Mouse (Mus musculus): ENCODE measurements around the gene Wwtr1. TPM values are rescaled to one million over a fixed set of nuclear protein-coding genes. Genes with fewer than 3 reads are reported as not detected.

The Wwtr1 gene
- 24.3 and 26.3 TPM in 2 replicates for polyA plus RNA-seq (2014; fragmentation: Nextera tagmentation; extraction: Ambion mirVana)

DNA sequence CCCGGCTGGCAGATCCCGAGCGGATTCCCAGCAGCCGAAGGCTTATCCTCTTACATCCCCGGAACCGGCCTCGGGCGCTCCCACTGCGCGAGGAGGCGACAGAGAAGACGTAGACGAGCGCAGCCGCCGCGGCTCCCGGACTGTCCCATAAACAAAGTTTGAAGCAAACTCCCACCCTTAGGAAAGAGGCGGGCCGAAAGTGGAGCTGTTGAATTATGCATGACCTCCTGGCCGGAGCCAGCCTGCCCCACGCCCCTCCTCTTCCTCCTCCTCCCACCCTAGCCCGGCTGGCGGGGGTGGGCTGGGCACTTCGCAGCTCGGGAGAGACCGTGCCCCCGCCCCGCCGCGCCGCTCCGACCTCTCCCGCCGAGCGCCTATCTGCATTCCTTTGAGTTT lies at the start of gene Wwtr1:
TSS of gene Wwtr1 (minus strand) at position 251 of the 396 bp plus-strand sequence.
- Histone ChIP-seq H3K9me3 (ENCODE audit: control insufficient read depth, low read depth, low read length) (no peaks in the 10 kb centered on the region), H3K27ac (ENCODE audit: low read length) (peak within 1 kb of the TSS; percentile 97), H3K9ac (replicated peaks; ENCODE audit: low read depth, low read length) (peak within 1 kb of the TSS; percentile 73), H3K4me1 (ENCODE audit: control insufficient read depth, insufficient read depth, low read length) (peaks cover 12% of the 10 kb centered on the region), H3K4me3 (ENCODE audit: low read depth, low read length) (peak within 1 kb of the TSS; percentile 85), H3K36me3 (ENCODE audit: control insufficient read depth, insufficient read depth, low read length) (no peaks in the 10 kb centered on the region), H3K4me2 (replicated peaks; ENCODE audit: low read depth, low read length) (peak within 1 kb of the TSS; percentile 76), H3K27me3 (ENCODE audit: control insufficient read depth, insufficient read depth, low read length) (no peaks in the 10 kb centered on the region)
- under 1% methylated on average over 36 of the region's 36 CpGs for WGBS
- peak; percentile 95 for ATAC-seq (ENCODE audit: insufficient number of reproducible peaks, insufficient read depth, low FRiP score, low read depth)

DNA sequence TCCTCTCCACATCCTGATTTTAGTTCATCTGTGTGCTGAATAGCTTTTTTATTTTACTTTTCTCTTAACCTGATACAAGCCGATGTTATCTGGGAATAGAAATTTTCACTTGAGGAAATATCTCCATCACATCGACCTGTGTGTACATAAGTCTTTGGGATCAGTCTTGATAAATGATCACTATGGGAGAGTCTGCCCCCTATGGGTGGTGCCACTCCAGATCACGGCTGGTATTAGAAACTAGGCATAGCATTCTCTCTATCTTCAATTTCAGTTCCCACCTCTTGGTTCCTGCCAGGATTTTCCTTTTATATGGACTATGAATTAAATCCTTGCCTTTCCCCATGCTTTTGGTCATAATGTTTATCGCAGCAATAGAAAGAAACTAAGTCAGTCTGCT lies 44.0 kb upstream of the Wwtr1 start:
- no peak for ATAC-seq (ENCODE audit: insufficient number of reproducible peaks, insufficient read depth, low FRiP score, low read depth)
- no peaks in the 10 kb centered on the region for H3K27me3 ChIP-seq (ENCODE audit: control insufficient read depth, insufficient read depth, low read length)
- no peak overlapping the region for H3K9ac ChIP-seq (replicated peaks; ENCODE audit: low read depth, low read length)
- H3K4me1 ChIP-seq (ENCODE audit: control insufficient read depth, insufficient read depth, low read length): no peaks in the 10 kb centered on the region
- no peak overlapping the region for H3K27ac ChIP-seq (ENCODE audit: low read length)
- no peaks in the 10 kb centered on the region for H3K36me3 ChIP-seq (ENCODE audit: control insufficient read depth, insufficient read depth, low read length)
- no peaks in the 10 kb centered on the region for H3K9me3 ChIP-seq (ENCODE audit: control insufficient read depth, low read depth, low read length)
- H3K4me2 ChIP-seq (replicated peaks; ENCODE audit: low read depth, low read length): no peak overlapping the region
- no peak overlapping the region for H3K4me3 ChIP-seq (ENCODE audit: low read depth, low read length)
- 69% methylated on average over 4 of the region's 4 CpGs for WGBS

DNA sequence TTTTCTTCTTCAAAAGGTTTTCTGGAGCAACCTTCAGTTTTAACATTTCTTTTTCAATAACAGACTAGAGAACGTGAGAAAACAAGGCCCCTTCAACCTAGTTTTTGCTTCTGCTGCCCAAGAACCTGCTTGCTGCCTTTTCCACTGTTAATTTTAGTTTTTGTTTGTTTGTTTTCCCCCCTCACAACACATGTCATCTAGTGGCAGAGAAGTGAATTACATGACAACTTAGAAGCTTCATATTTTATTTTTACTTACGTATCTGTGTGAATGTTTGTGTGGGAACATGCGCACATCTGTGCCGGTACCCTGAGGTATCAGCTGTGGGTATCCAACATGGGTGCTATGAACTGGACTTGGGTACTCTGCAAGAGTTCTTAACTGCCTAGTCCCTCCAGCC lies 39.9 kb upstream of the Wwtr1 start:
- no peaks in the 10 kb centered on the region for H3K36me3 ChIP-seq (ENCODE audit: control insufficient read depth, insufficient read depth, low read length)
- H3K9me3 ChIP-seq (ENCODE audit: control insufficient read depth, low read depth, low read length): no peaks in the 10 kb centered on the region
- H3K9ac ChIP-seq (replicated peaks; ENCODE audit: low read depth, low read length): no peak overlapping the region

DNA sequence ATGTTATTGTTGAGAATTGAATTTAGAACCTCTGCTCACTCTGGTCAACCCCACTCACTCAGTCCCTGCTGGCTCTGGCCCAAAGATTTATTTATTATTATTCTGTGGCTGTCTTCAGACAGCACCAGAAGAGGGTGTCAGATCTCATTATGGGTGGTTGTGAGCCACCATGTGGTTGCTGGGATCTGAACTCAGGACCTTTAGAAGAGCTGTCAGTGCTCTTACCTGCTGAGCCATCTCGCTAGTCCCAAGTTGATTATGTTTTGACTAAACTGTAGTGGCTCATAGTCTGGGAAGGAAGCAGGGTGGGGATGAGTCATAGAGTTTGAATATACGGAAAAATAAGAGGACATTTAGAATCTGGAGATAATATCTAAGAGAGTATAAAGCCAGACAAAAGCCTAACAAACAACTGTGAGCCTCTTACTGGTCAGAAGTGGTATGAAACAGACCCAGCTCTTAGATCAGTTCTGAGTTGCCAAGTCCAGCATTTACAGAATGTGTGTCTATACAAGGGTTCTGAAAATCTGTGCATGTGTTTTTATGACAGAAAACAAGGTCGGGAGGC lies 36.8 kb upstream of the Wwtr1 start:
- Histone ChIP-seq H3K36me3 (ENCODE audit: control insufficient read depth, insufficient read depth, low read length) (no peaks in the 10 kb centered on the region), H3K4me3 (ENCODE audit: low read depth, low read length) (no peak overlapping the region), H3K4me1 (ENCODE audit: control insufficient read depth, insufficient read depth, low read length) (no peaks in the 10 kb centered on the region), H3K4me2 (replicated peaks; ENCODE audit: low read depth, low read length) (no peak overlapping the region), H3K27me3 (ENCODE audit: control insufficient read depth, insufficient read depth, low read length) (no peaks in the 10 kb centered on the region), H3K27ac (ENCODE audit: low read length) (no peak overlapping the region), H3K9me3 (ENCODE audit: control insufficient read depth, low read depth, low read length) (no peaks in the 10 kb centered on the region), H3K9ac (replicated peaks; ENCODE audit: low read depth, low read length) (no peak overlapping the region)
- 78% methylated on average over 3 of the region's 3 CpGs for WGBS
- ATAC-seq (ENCODE audit: insufficient number of reproducible peaks, insufficient read depth, low FRiP score, low read depth): no peak

More for the DNA sequence above, 39.9 kb upstream of the Wwtr1 start:
- H3K27ac ChIP-seq (ENCODE audit: low read length): no peak overlapping the region
- WGBS: 93% methylated on average over 4 of the region's 4 CpGs
- H3K4me3 ChIP-seq (ENCODE audit: low read depth, low read length): no peak overlapping the region
- no peak for ATAC-seq (ENCODE audit: insufficient number of reproducible peaks, insufficient read depth, low FRiP score, low read depth)
- no peak overlapping the region for H3K4me2 ChIP-seq (replicated peaks; ENCODE audit: low read depth, low read length)
- no peaks in the 10 kb centered on the region for H3K4me1 ChIP-seq (ENCODE audit: control insufficient read depth, insufficient read depth, low read length)
- no peaks in the 10 kb centered on the region for H3K27me3 ChIP-seq (ENCODE audit: control insufficient read depth, insufficient read depth, low read length)

DNA sequence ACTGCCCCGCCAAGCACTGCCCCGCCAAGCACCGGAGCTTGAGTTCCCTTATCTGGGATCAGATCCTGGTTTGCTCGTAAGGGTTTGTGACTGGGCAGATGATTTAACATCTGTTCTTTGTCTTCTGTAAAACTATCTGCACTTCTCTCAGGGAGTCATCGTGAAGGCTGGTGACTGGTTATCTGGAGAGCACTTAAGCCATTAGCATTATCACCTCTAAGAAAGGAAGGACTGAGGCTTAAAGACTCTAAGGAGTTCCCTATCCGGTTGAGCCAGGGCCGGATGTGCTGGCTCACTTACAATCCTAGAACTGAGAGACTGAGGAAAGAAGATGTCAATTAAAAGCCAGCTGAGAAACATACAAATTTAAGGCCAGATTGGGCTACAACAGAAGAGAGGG lies 36.1 kb upstream of the Wwtr1 start:
- H3K4me3 ChIP-seq (ENCODE audit: low read depth, low read length): no peak overlapping the region
- H3K27ac ChIP-seq (ENCODE audit: low read length): no peak overlapping the region
- H3K4me1 ChIP-seq (ENCODE audit: control insufficient read depth, insufficient read depth, low read length): no peaks in the 10 kb centered on the region
- no peaks in the 10 kb centered on the region for H3K27me3 ChIP-seq (ENCODE audit: control insufficient read depth, insufficient read depth, low read length)
- no peak overlapping the region for H3K9ac ChIP-seq (replicated peaks; ENCODE audit: low read depth, low read length)
- H3K36me3 ChIP-seq (ENCODE audit: control insufficient read depth, insufficient read depth, low read length): no peaks in the 10 kb centered on the region
- WGBS: 46% methylated on average over 7 of the region's 7 CpGs
- no peaks in the 10 kb centered on the region for H3K9me3 ChIP-seq (ENCODE audit: control insufficient read depth, low read depth, low read length)
- ATAC-seq (ENCODE audit: insufficient number of reproducible peaks, insufficient read depth, low FRiP score, low read depth): no peak
- H3K4me2 ChIP-seq (replicated peaks; ENCODE audit: low read depth, low read length): no peak overlapping the region

DNA sequence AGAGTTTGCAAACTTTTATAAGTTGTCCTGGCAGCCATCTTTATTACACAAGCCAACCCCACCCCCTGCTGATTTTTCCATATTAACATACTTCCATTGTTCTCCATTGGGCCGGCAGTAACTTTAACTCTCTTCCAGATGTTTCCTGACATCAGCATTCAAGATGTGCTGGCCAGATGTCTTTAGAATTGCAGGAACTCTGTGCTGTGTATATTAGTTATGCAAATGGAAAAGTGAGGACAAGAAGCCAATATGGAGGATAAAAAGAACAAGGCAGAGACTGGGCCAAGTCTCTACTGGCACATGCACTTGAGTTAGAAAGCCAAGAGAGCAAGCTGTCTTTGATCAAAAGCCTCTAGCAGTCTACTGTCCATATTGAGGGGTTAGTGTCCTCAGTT lies 28.9 kb upstream of the Wwtr1 start:
- H3K27ac ChIP-seq (ENCODE audit: low read length): no peak overlapping the region
- H3K4me3 ChIP-seq (ENCODE audit: low read depth, low read length): no peak overlapping the region
- H3K9me3 ChIP-seq (ENCODE audit: control insufficient read depth, low read depth, low read length): no peaks in the 10 kb centered on the region
- no peak overlapping the region for H3K4me2 ChIP-seq (replicated peaks; ENCODE audit: low read depth, low read length)
- 48% methylated on average over 1 of the region's 1 CpGs for WGBS
- H3K27me3 ChIP-seq (ENCODE audit: control insufficient read depth, insufficient read depth, low read length): no peaks in the 10 kb centered on the region
- no peaks in the 10 kb centered on the region for H3K36me3 ChIP-seq (ENCODE audit: control insufficient read depth, insufficient read depth, low read length)
- ATAC-seq (ENCODE audit: insufficient number of reproducible peaks, insufficient read depth, low FRiP score, low read depth): no peak
- H3K4me1 ChIP-seq (ENCODE audit: control insufficient read depth, insufficient read depth, low read length): no peaks in the 10 kb centered on the region
- H3K9ac ChIP-seq (replicated peaks; ENCODE audit: low read depth, low read length): no peak overlapping the region

DNA sequence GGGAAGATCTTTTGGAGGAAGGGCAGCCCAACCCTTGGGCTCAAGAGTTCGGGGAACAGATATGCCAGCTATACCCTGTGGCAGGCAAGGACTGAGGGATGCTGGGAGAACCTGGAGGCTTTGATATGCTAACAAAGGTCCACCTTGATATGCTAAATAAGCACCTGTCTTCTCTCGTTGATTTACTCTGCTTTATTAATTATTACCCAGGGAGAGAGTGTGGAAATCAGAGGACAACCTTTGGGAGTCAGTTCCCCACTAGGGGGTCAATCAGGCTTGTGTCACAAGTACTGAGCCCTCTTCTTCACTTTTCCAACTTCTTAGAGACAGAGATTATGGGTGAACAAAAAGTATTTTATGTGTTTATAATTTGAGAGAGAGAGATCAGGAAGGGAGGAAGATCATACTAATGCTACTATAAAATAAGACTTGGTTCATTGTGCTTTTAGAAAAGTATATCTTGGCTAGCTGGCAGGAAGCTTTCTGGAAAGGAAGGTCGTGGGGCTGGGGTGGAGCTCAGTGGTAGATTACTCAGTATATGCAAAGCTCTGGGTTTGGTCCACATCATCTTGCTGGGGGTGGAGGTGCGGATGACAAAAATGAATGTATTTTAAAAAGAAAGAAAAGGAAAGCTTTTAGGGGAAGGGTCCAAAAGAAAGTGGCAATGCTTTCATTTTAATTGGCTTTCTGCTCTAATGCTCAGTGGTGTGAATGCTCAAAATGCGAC lies 28.3 kb upstream of the Wwtr1 start:
- Histone ChIP-seq H3K27me3 (ENCODE audit: control insufficient read depth, insufficient read depth, low read length) (no peaks in the 10 kb centered on the region), H3K4me1 (ENCODE audit: control insufficient read depth, insufficient read depth, low read length) (no peaks in the 10 kb centered on the region), H3K4me3 (ENCODE audit: low read depth, low read length) (no peak overlapping the region), H3K27ac (ENCODE audit: low read length) (no peak overlapping the region), H3K9ac (replicated peaks; ENCODE audit: low read depth, low read length) (no peak overlapping the region), H3K4me2 (replicated peaks; ENCODE audit: low read depth, low read length) (no peak overlapping the region), H3K9me3 (ENCODE audit: control insufficient read depth, low read depth, low read length) (no peaks in the 10 kb centered on the region), H3K36me3 (ENCODE audit: control insufficient read depth, insufficient read depth, low read length) (no peaks in the 10 kb centered on the region)
- 68% methylated on average over 5 of the region's 5 CpGs for WGBS
- ATAC-seq (ENCODE audit: insufficient number of reproducible peaks, insufficient read depth, low FRiP score, low read depth): no peak

DNA sequence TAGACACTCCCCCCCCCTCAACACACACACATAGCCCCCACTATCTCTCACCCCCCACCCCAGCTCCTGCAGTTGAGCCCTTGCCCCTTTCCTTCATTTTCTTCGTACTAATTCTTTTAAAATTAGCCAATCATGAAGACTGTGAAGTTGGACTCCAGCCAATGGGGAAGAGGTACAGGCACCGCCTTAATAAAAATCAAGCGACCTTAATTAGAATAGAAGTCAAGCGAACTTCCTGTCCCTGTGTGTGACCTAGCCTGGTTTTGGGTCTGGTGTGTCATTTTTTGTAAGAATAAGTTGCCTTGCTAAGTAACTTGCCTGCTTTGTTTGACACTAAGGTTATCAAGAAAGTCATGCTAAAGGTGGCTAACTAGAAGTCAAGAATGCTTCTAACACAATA lies 26.9 kb upstream of the Wwtr1 start:
- 83% methylated on average over 4 of the region's 4 CpGs for WGBS
- H3K27me3 ChIP-seq (ENCODE audit: control insufficient read depth, insufficient read depth, low read length): no peaks in the 10 kb centered on the region
- no peak overlapping the region for H3K27ac ChIP-seq (ENCODE audit: low read length)
- H3K4me3 ChIP-seq (ENCODE audit: low read depth, low read length): no peak overlapping the region
- no peaks in the 10 kb centered on the region for H3K9me3 ChIP-seq (ENCODE audit: control insufficient read depth, low read depth, low read length)
- H3K4me2 ChIP-seq (replicated peaks; ENCODE audit: low read depth, low read length): no peak overlapping the region
- no peak overlapping the region for H3K9ac ChIP-seq (replicated peaks; ENCODE audit: low read depth, low read length)
- ATAC-seq (ENCODE audit: insufficient number of reproducible peaks, insufficient read depth, low FRiP score, low read depth): no peak
- H3K36me3 ChIP-seq (ENCODE audit: control insufficient read depth, insufficient read depth, low read length): no peaks in the 10 kb centered on the region
- H3K4me1 ChIP-seq (ENCODE audit: control insufficient read depth, insufficient read depth, low read length): no peaks in the 10 kb centered on the region
